Mouse (Mus musculus) midbrain, embryonic 13.5 days (tissue): ENCODE measurements at regions not wholly inside any gene's neighbourhood (a gene's known extent, or its start where the extent isn't known, plus 50 kb on each side); places are given as distances from the start of the nearest gene placed in this dataset.

ENCODE experiments used
- ATAC-seq: fragments of 200-750 bp; cut with Nextera tagmentation; 2 replicates; pipeline ENCODE4 v1.8.0; 2017; ENCODE audit warnings: mild to moderate bottlenecking, moderate TSS enrichment, moderate library complexity
- H3K27ac ChIP-seq: fragments of 300-500 bp; sonication (generic); 2 replicates; pipeline ENCODE4 v1.5.1; 2015; ENCODE audit warnings: inconsistent platforms, mild to moderate bottlenecking, moderate library complexity
- H3K27me3 ChIP-seq: fragments of 300-500 bp; sonication (generic); 2 replicates; pipeline ENCODE4 v1.6.1; 2015; ENCODE audit warnings: mild to moderate bottlenecking, inconsistent platforms
- H3K36me3 ChIP-seq: fragments of 300-500 bp; sonication (generic); 2 replicates; pipeline ENCODE4 v1.6.1; 2015; ENCODE audit warnings: mild to moderate bottlenecking, inconsistent platforms
- H3K4me1 ChIP-seq: fragments of 300-500 bp; sonication (generic); replicated peaks from 2 replicates; pipeline ENCODE4 v1.6.1; 2015; ENCODE audit warnings: inconsistent platforms
- H3K4me2 ChIP-seq: fragments of 300-500 bp; sonication (generic); replicated peaks from 2 replicates; pipeline ENCODE4 v1.6.1; 2015; ENCODE audit warnings: moderate library complexity, mild to moderate bottlenecking, inconsistent platforms
- H3K4me3 ChIP-seq: fragments of 300-500 bp; sonication (generic); replicated peaks from 2 replicates; pipeline ENCODE4 v1.5.1; 2015; ENCODE audit warnings: mild to moderate bottlenecking, inconsistent platforms
- H3K9ac ChIP-seq: fragments of 300-500 bp; sonication (generic); replicated peaks from 2 replicates; pipeline ENCODE4 v1.6.1; 2015; ENCODE audit warnings: mild to moderate bottlenecking, inconsistent platforms
- H3K9me3 ChIP-seq: fragments of 300-500 bp; sonication (generic); 2 replicates; pipeline ENCODE4 v1.6.1; 2016; ENCODE audit warnings: mild to moderate bottlenecking, inconsistent platforms
- WGBS: fragments of 180-500 bp; shearing (Covaris S2); methylation state at CpG from one replicate; pipeline ENCODE4 v1.1.7; 2015; 5-methylcytosine and 5-hydroxymethylcytosine counted together

DNA sequence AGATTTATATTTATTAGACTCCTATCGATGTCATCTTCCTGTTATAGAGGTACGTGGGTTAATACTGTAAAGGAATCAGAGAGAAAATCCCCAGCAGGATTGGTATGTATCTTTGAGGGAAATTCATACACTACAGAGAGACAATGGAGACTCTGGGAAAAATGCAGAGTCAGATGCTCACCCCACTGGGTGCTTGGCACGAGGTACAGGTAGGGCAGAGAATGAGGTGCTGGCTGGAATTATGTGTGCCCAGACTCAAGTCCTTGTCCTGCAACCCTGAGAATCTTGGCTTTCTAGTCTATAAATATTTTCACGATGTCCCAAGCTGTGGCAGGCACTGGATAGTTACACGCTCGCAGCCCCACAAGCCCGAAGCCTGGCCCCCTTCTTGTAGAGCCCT is 57.8 kb upstream of the Cry1 start:
- no peak overlapping the region for H3K4me3 ChIP-seq
- no peak overlapping the region for H3K27ac ChIP-seq
- H3K36me3 ChIP-seq: no peaks in the 10 kb centered on the region
- no peak overlapping the region for H3K9ac ChIP-seq
- WGBS: 97% methylated on average over 7 of the region's 7 CpGs
- no peaks in the 10 kb centered on the region for H3K4me1 ChIP-seq
- no peaks in the 10 kb centered on the region for H3K9me3 ChIP-seq
- no peaks in the 10 kb centered on the region for H3K27me3 ChIP-seq
- no peak for ATAC-seq
- H3K4me2 ChIP-seq: no peak overlapping the region

DNA sequence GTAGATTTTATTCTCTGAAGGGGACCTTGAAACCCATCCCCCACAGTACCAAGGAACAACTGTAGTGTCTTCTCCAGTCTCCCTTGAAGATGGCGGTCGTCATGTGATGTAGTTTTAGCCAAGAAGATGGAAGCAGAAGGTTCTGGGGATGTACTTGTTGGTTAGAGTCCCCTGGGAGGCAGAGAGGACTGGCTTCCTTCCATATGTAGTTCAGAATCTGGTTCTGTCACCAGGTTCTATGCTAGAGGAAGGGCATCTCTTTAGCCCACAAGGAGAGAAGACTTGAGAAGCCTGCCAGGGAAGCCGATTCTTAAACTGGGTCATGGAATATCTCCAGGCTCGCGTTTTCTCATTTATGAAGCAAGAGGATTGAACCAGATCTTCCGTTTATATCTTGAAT is 58.7 kb upstream of the Cry1 start:
- Histone ChIP-seq H3K9me3 (no peaks in the 10 kb centered on the region), H3K9ac (no peak overlapping the region), H3K27ac (no peak overlapping the region), H3K36me3 (no peaks in the 10 kb centered on the region), H3K27me3 (no peaks in the 10 kb centered on the region), H3K4me2 (no peak overlapping the region), H3K4me3 (no peak overlapping the region), H3K4me1 (no peaks in the 10 kb centered on the region)
- no peak for ATAC-seq
- 88% methylated on average over 6 of the region's 6 CpGs for WGBS

DNA sequence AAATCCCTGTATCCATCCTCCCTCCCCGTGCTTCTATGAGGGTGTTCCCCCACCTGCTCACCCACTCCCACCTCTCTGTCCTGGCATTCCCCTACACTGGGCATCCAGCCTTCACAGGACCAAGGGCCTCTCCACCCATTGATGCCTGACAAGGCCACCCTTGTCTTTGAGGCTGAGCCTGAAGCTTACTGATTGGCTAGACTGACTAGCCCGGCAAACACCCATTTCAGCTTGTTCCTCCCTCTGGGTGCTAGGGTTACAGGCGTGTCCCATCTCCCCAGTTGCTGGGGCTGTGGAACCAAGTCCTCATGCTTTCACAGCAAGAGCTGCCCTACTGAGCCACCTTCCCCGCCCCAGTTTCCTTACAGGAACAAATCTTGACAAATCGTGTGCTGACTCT is 80.9 kb upstream of the Cry1 start:
- H3K9ac ChIP-seq: no peak overlapping the region
- 61% methylated on average over 5 of the region's 5 CpGs for WGBS
- no peak overlapping the region for H3K4me2 ChIP-seq
- H3K4me3 ChIP-seq: no peak overlapping the region
- H3K9me3 ChIP-seq: no peaks in the 10 kb centered on the region
- ATAC-seq: no peak
- H3K27ac ChIP-seq: no peak overlapping the region
- H3K4me1 ChIP-seq: no peaks in the 10 kb centered on the region
- no peaks in the 10 kb centered on the region for H3K36me3 ChIP-seq
- no peaks in the 10 kb centered on the region for H3K27me3 ChIP-seq

DNA sequence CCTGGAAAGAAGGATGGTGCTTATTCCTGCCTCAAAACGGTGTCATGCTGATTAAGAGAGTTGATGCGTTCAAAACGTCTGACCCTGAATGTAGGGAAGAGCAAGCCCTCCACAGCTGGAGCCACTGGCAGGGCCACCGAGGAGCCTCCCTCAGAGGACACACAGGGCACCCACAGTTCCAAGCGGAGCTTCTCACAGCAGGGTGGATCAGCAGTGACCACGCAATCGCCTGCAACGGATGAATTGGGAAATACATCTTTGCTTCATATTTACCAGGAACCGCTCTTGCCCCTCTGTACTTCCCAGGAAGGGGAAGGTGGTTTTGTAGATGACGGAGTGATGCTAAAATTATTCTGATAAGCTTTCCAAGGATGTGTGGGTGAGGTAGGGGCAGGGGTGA is 81.3 kb upstream of the Cry1 start:
- no peaks in the 10 kb centered on the region for H3K9me3 ChIP-seq
- no peak for ATAC-seq
- no peaks in the 10 kb centered on the region for H3K4me1 ChIP-seq
- H3K4me3 ChIP-seq: no peak overlapping the region
- no peaks in the 10 kb centered on the region for H3K36me3 ChIP-seq
- H3K4me2 ChIP-seq: no peak overlapping the region
- WGBS: 43% methylated on average over 10 of the region's 10 CpGs
- no peak overlapping the region for H3K9ac ChIP-seq
- no peaks in the 10 kb centered on the region for H3K27me3 ChIP-seq
- H3K27ac ChIP-seq: no peak overlapping the region

DNA sequence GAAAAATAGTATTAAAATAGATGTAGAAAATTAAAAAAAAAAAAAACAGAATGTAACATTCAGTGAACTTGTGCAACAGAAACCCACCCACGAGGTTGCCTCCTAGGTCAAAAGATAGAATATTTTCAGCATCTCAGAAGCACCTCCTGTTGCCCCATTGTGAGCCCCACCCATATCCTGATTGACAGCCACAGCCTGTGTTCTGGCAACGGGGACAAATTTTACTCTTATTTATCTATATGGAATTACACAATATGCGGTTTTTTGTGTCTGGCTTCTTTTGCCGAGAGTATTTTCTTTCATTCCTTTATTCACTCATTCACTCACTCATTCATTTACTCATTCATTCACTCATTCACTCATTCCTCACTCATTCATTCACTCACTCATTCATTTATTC is 81.9 kb upstream of the Cry1 start:
- 87% methylated on average over 4 of the region's 4 CpGs for WGBS
- ATAC-seq: no peak

DNA sequence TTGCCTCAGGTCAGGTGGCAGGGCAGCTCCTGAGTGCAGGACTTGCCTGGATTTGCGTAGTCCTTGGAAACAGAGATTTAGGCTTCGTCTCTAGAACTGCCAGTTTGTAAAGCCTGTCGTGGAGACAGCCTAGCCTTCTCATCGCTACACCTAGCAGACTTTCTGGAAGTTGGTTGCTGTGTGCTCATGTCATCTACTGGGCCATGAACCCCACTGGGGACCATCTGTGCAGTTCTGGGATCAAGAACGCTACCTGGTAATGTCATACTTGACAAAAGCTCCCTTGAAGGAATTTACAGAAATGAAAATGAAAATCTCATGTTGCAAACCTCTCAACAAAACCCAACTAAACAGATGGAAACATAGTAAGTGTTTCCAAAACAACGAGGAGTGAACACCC is 85.3 kb upstream of the Cry1 start:
- H3K4me1 ChIP-seq: 0 out of 2 replicates have a peak, but pooled peaks cover 4% of the 10 kb centered on the region
- H3K4me2 ChIP-seq: no peak overlapping the region
- H3K27me3 ChIP-seq: no peaks in the 10 kb centered on the region
- no peak overlapping the region for H3K9ac ChIP-seq
- no peaks in the 10 kb centered on the region for H3K36me3 ChIP-seq
- no peak overlapping the region for H3K4me3 ChIP-seq
- ATAC-seq: no peak
- H3K9me3 ChIP-seq: no peaks in the 10 kb centered on the region
- WGBS: 66% methylated on average over 6 of the region's 6 CpGs
- H3K27ac ChIP-seq: no peak overlapping the region

More for the DNA sequence above, 81.9 kb upstream of the Cry1 start:
- H3K9ac ChIP-seq: no peak overlapping the region
- no peak overlapping the region for H3K27ac ChIP-seq
- H3K4me2 ChIP-seq: no peak overlapping the region
- H3K27me3 ChIP-seq: no peaks in the 10 kb centered on the region
- H3K4me1 ChIP-seq: no peaks in the 10 kb centered on the region
- H3K9me3 ChIP-seq: no peaks in the 10 kb centered on the region
- H3K4me3 ChIP-seq: no peak overlapping the region
- no peaks in the 10 kb centered on the region for H3K36me3 ChIP-seq

DNA sequence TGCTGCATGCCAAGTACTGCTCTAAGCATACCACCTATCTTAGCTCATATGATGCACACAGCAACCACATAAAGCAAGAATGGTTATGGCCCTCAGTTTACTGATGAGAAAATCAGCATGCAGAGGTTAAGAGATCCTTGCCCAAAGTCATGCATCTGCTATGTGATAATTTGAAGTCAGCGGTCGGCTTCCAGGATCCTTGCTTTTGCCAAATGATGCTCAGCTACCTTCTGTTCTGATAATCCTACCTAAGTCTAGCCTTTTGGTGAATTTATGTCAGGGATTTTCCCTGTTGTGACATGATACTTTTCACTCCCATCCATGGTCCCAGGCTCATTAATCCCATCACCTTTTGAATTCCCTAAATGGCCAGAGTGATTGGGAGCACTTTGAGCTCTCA is 91.9 kb upstream of the Cry1 start:
- Histone ChIP-seq H3K4me3 (no peak overlapping the region), H3K4me1 (0 out of 2 replicates have a peak, but pooled peaks cover 4% of the 10 kb centered on the region), H3K27me3 (no peaks in the 10 kb centered on the region), H3K4me2 (no peak overlapping the region), H3K9me3 (no peaks in the 10 kb centered on the region), H3K27ac (no peak overlapping the region), H3K9ac (no peak overlapping the region), H3K36me3 (no peaks in the 10 kb centered on the region)
- WGBS: 91% methylated on average over 2 of the region's 2 CpGs
- ATAC-seq: no peak

DNA sequence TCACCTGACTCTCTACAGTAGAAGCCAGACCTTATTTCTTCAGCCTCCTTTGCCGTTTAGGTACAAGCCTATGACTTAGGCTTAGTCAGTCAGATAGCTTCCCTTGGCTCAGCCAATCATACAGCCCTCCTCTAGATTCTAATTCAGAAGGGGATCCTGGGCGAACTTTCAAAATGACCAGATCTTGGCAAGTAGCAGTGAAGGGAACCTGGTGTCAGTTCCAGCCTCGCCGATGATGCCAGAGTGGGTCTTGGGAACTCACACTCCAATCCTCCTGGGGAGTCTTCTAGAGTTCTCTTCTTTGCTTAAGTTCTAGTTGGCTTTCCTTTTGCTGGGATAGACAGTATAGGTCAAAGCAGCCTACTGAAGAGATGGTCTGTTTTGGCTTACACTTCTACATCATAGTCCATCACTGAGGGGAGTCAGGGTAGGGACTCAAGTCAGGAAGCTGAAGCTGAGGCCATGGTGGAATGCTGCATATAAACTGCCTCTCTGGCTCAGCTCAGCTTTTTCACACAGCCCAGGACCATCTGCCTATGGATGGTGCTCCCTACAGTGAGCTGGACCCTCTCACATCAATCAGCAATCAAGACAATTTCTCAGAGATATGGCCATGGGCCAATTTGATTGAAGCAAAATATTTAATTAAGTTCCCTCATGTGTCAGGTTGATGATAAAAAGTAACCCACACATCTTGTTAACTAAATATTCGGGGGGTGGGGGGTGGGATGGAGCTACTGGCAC is 94.7 kb upstream of the Btbd11 start:
- Histone ChIP-seq H3K9ac (no peak overlapping the region), H3K4me2 (no peak overlapping the region), H3K36me3 (no peaks in the 10 kb centered on the region), H3K4me1 (peaks cover 25% of the 10 kb centered on the region), H3K27me3 (no peaks in the 10 kb centered on the region), H3K4me3 (no peak overlapping the region), H3K27ac (peak overlapping the region; percentile 8), H3K9me3 (no peaks in the 10 kb centered on the region)
- peak; percentile 79 for ATAC-seq
- WGBS: 86% methylated on average over 5 of the region's 5 CpGs

DNA sequence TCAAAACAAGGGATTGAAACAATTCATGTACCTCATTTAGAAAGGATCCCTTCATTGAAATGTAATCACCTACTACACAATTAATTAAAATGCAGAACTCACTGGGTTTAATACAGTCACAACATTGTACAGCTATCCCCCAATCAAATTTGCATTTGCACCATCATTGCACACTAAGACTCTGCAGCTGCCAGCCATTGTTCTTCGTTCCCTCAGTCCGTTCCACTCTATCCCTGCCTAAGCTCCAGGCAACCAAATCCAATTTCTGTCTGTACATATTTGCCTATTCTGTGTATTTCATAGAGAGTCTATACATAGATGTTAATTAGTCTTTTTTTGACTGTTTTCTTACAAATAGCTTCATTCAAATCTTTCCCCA is 94.1 kb upstream of the Btbd11 start:
- 22% methylated on average over 2 of the region's 2 CpGs for WGBS
- peak; percentile 93 for ATAC-seq
- Histone ChIP-seq H3K9ac (no peak overlapping the region), H3K4me3 (no peak overlapping the region), H3K9me3 (no peaks in the 10 kb centered on the region), H3K27ac (peak overlapping the region; percentile 8), H3K27me3 (no peaks in the 10 kb centered on the region), H3K36me3 (no peaks in the 10 kb centered on the region), H3K4me1 (peaks cover 25% of the 10 kb centered on the region), H3K4me2 (no peak overlapping the region)

DNA sequence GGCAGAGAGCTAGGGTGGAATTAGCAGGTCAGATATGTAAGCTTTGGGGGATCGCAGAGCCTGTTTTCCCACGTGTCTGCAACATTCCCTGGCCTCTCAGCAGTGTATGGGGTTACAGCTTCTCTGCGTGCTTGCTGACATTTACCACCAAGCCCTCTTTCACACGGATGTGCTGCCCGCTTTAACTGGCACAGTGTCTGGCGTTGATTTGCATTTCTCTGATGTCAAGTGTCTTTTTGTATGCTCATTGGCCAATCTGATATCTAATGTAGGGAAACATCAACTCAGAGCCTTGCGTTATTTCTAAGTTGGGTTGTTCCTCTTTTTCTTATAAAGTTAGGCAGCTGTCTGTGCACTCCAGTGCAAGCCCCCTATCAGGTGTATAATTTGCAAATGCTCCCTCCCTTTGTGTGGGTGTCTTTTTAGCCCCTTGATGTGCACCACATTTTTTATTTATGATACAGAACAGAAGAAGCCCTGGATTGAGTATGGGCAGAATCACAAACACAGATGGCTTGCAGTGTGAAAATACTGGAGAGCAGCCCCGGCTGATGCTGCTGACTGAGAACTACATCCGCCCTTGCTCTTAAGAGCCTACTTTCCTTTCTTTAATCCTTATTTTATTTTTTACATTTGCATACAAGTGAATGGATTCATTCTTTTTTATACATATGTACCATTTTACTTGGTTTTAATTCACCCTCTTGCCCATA is 93.4 kb upstream of the Btbd11 start:
- Histone ChIP-seq H3K4me3 (no peak overlapping the region), H3K4me2 (no peak overlapping the region), H3K27ac (peak overlapping the region; percentile 78), H3K36me3 (no peaks in the 10 kb centered on the region), H3K4me1 (peaks cover 25% of the 10 kb centered on the region), H3K9me3 (no peaks in the 10 kb centered on the region), H3K9ac (no peak overlapping the region), H3K27me3 (no peaks in the 10 kb centered on the region)
- 44% methylated on average over 9 of the region's 9 CpGs for WGBS
- ATAC-seq: peak; percentile 79

DNA sequence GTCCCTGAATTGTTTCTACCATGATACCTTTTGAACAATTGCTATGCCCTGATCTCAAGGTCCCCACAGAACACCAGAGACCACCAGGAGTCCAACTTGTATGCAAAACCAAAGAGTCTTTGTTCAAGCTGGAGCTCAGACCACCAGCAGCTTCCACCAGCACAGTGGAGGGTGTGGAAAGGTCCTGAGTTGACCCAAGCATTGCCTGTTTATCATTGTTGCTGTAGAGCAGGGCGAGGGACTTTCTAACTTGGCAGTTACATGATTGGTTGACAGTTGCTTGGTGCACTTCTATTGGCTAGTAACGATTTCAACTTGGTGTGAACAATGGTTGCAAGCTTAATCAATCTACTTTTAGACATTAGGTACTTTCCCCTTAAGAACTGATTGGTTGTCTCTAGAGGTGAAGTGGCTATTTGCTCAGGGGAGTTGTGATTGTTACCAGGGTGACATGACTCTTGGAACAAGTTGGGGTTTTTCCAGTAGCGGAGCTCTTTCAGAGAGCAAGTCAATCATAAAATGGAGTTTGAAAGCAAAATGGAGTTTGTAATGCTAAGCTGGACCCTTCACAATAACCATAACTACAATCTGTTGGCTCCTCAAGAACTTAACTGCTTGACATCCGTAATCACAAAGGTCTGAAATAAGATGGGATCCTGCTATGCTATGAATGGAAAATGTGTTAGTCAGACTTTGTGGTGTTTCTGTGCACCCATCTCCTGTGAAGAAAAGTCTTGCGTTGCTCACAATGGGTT is 91.3 kb upstream of the Btbd11 start:
- Histone ChIP-seq H3K27ac (no peak overlapping the region), H3K4me2 (no peak overlapping the region), H3K4me3 (no peak overlapping the region), H3K27me3 (no peaks in the 10 kb centered on the region), H3K9me3 (no peaks in the 10 kb centered on the region), H3K36me3 (no peaks in the 10 kb centered on the region), H3K4me1 (peaks cover 25% of the 10 kb centered on the region), H3K9ac (no peak overlapping the region)
- 89% methylated on average over 5 of the region's 5 CpGs for WGBS
- no peak for ATAC-seq

DNA sequence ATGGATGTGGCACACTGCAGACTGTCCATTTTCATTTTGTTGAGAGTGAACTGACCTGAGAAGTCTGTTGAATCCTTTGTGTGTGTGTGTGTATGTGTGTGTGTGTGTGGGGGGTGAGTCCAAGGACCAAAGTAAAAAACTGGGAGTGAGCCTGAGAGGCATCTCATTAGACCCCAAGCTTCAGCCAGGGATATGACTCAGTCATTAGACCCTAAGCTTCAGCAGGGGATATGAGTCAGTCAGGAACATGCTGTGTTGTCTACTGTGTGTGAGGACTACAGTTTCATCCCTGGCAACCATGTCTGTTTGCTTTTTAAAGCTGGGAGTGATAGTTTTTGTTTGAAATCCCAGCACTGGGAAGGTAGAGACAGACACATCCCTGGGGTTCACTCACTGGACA is 74.8 kb upstream of the Btbd11 start:
- no peak overlapping the region for H3K9ac ChIP-seq
- ATAC-seq: no peak
- no peaks in the 10 kb centered on the region for H3K27me3 ChIP-seq

More for the DNA sequence above, 74.8 kb upstream of the Btbd11 start:
- no peaks in the 10 kb centered on the region for H3K4me1 ChIP-seq
- H3K36me3 ChIP-seq: no peaks in the 10 kb centered on the region
- H3K4me2 ChIP-seq: no peak overlapping the region
- H3K27ac ChIP-seq: no peak overlapping the region
- H3K4me3 ChIP-seq: no peak overlapping the region
- no peaks in the 10 kb centered on the region for H3K9me3 ChIP-seq
